Mouse (Mus musculus) intestine, postnatal 0 days (tissue): ENCODE measurements at regions not wholly inside any gene's neighbourhood (a gene's known extent, or its start where the extent isn't known, plus 50 kb on each side); places are given as distances from the start of the nearest gene placed in this dataset.
A peak's percentile ranks its signal among the peaks of the same experiment; 100 is the strongest.

Source experiments
- ATAC-seq: fragments of 200-750 bp; cut with Nextera tagmentation; 2 replicates; pipeline ENCODE4 v1.8.0; 2017; ENCODE audit warnings: mild to moderate bottlenecking, moderate TSS enrichment, moderate library complexity
- H3K27ac ChIP-seq: fragments of 300-500 bp; sonication (generic); 2 replicates; pipeline ENCODE4 v1.5.1; 2014; ENCODE audit warnings: mild to moderate bottlenecking, low read depth, low read length, moderate library complexity
- H3K27me3 ChIP-seq: fragments of 300-500 bp; sonication (generic); replicated peaks from 2 replicates; pipeline ENCODE4 v1.6.1; 2014; ENCODE audit warnings: low read length, mixed read lengths; ENCODE audit not compliant: control insufficient read depth, insufficient read depth
- H3K36me3 ChIP-seq: fragments of 300-500 bp; sonication (generic); 2 replicates; pipeline ENCODE4 v1.6.1; 2014; ENCODE audit warnings: mild to moderate bottlenecking, moderate library complexity; ENCODE audit not compliant: control insufficient read depth, insufficient read depth
- H3K4me1 ChIP-seq: fragments of 300-500 bp; sonication (generic); replicated peaks from 2 replicates; pipeline ENCODE4 v1.6.1; 2014; ENCODE audit warnings: antibody characterized with exemption, low read length, mixed read lengths; ENCODE audit not compliant: control insufficient read depth, insufficient read depth
- H3K4me2 ChIP-seq: fragments of 300-500 bp; sonication (generic); replicated peaks from 2 replicates; pipeline ENCODE4 v1.6.1; 2014; ENCODE audit warnings: low read depth, mild to moderate bottlenecking, moderate library complexity
- H3K4me3 ChIP-seq: fragments of 300-500 bp; sonication (generic); 2 replicates; pipeline ENCODE4 v1.5.1; 2014; ENCODE audit warnings: low read depth, low read length
- H3K9ac ChIP-seq: fragments of 300-500 bp; sonication (generic); 2 replicates; pipeline ENCODE4 v1.6.1; 2014; ENCODE audit warnings: mild to moderate bottlenecking, low read depth, low read length
- H3K9me3 ChIP-seq: fragments of 300-500 bp; sonication (generic); 2 replicates; pipeline ENCODE4 v1.6.1; 2016; ENCODE audit warnings: mixed run types; ENCODE audit not compliant: control insufficient read depth
- CTCF ChIP-seq: sonication (generic); IDR thresholded peaks from 2 replicates; pipeline ENCODE4 v1.5.1; 2016; ENCODE audit warnings: low read depth, mild to moderate bottlenecking, control low read depth, antibody characterized with exemption, moderate library complexity
- WGBS: fragments of 180-500 bp; shearing (Covaris S2); extraction: QIAGEN DNeasy Blood & Tissue Kit; methylation state at CpG from one replicate; pipeline ENCODE4 v1.1.7; 2014; 5-methylcytosine and 5-hydroxymethylcytosine counted together

DNA sequence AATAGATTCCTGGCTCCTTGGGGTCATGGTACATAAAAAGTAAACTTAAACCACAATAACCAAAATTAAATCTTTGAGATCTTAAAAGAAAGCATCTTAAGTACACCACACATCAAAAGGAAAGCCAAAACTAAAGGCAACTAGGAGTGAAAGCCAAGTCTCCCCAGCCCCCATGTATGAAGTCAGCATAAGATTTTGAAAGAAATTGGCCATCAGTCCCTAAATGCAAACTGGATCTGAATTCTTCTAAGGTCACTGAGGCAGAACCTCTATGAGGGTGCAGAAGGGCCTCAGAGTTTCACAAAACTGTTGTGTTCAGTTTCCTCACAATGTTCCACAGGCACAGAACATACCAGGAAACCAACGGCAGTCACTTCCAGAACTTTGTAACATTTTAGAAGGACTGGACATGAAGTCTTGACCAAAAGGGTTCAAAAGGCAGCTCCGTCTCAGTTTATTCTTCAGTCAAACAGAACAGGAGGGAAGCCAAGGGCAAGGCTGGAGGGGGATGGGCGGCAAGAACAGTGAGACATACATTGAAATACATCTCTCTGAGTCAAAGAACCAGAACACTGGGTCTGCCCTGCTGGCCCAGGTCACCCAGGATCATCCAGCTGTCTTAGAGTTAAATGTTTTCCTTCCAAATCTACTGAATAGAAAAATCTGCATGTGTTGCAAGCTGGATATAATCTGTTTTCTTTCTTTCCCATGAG lies 92.9 kb downstream of the Adamts15 start:
- Histone ChIP-seq H3K4me2 (no peak overlapping the region), H3K4me1 (no peaks in the 10 kb centered on the region), H3K9me3 (no peaks in the 10 kb centered on the region), H3K27me3 (no peaks in the 10 kb centered on the region), H3K27ac (no peak overlapping the region), H3K36me3 (no peaks in the 10 kb centered on the region), H3K4me3 (no peak overlapping the region), H3K9ac (no peak overlapping the region)
- no peak for ATAC-seq
- 72% methylated on average over 3 of the region's 3 CpGs for WGBS
- no peak for TF ChIP-seq CTCF

DNA sequence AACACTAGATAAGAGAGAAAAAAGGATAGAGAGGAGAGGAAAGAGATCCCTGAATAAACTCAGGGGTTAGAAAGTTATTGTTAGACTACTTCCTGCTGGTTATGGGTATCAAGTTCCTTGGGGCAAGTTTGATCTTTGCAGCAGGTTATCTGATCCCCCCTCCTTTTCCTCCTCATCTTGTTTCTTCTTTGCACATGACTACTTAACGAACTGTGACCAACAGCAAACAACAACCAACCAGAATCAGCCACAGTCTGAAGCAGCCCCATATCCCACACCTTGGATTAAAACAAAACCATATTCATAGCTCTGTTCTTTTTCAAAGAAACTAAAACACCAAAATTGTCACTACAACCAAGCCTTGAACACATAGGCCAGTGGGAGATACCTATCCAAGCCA lies 94.5 kb downstream of the Adamts15 start:
- Histone ChIP-seq H3K9ac (no peak overlapping the region), H3K36me3 (no peaks in the 10 kb centered on the region), H3K4me3 (no peak overlapping the region), H3K4me1 (no peaks in the 10 kb centered on the region), H3K27ac (no peak overlapping the region), H3K9me3 (no peaks in the 10 kb centered on the region), H3K27me3 (no peaks in the 10 kb centered on the region), H3K4me2 (no peak overlapping the region)
- no peak for TF ChIP-seq CTCF
- ATAC-seq: no peak
- WGBS: 65% methylated on average over 1 of the region's 1 CpGs

DNA sequence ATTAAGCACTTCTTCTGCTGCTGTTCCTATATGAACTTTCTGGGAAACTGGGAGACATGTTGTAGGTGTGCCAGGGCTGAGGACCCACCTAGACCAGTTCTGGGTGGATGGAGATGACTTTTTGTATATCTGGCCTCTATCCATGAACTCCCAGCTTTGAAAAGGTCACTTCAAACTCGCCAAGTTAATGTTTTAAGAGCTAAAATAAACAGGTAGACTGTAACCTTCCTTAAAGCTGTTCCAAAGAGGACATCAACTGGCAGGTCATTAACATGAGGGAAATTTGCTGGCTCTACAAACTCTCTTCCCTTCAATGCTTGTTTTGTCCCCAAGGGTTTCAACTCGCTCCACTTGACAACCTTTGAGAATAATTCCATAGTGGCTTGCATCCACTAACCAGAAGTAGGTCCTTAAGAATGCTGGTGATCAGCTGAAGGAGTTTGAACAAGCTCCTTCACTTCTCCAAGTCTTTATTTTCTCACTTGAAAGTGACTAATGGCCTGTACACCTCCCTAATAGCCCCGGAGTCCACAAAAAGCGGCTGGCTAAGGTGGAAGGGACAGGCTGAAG lies 98.1 kb downstream of the Adamts15 start:
- Histone ChIP-seq H3K27ac (no peak overlapping the region), H3K4me1 (no peaks in the 10 kb centered on the region), H3K36me3 (no peaks in the 10 kb centered on the region), H3K4me3 (no peak overlapping the region), H3K9me3 (no peaks in the 10 kb centered on the region), H3K9ac (no peak overlapping the region), H3K4me2 (no peak overlapping the region), H3K27me3 (no peaks in the 10 kb centered on the region)
- no peak for TF ChIP-seq CTCF
- ATAC-seq: no peak
- whole genome bisulfite sequencing: 63% methylated on average over 4 of the region's 4 CpGs

DNA sequence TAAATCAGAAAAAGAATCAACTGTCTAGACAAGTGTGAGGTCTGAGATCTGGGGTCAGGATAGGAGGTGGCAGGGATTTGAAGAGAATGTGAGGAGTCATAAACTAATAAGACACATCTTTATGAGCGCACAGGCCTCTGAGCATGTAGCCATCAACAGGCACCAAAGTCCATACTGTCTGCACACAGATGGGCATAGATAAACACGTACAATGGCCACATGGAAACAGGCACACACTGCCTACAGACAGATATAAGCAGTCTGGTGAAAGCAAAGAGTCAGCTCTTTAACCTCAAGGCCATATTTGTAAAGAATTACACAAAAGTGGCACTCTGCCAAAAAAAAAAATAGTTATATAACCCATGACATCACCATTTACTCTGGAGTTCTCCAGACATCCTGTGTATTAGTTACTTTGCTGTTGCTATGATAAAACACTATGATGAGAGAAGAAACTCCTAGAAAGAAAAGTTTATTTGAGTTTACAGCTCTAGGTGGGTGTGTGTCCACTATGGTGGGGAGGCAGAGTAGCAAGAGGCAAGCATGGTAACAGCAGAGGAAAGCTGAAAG lies 101.4 kb downstream of the Adamts15 start:
- no peak overlapping the region for H3K4me2 ChIP-seq
- 24% methylated on average over 2 of the region's 2 CpGs for WGBS
- H3K9ac ChIP-seq: no peak overlapping the region
- H3K27me3 ChIP-seq: no peaks in the 10 kb centered on the region
- H3K36me3 ChIP-seq: no peaks in the 10 kb centered on the region
- no peaks in the 10 kb centered on the region for H3K4me1 ChIP-seq
- no peaks in the 10 kb centered on the region for H3K9me3 ChIP-seq
- TF ChIP-seq CTCF: no peak
- H3K4me3 ChIP-seq: no peak overlapping the region
- H3K27ac ChIP-seq: no peak overlapping the region; the same call in 1 of the 2 replicates
- ATAC-seq: peak; percentile 100

DNA sequence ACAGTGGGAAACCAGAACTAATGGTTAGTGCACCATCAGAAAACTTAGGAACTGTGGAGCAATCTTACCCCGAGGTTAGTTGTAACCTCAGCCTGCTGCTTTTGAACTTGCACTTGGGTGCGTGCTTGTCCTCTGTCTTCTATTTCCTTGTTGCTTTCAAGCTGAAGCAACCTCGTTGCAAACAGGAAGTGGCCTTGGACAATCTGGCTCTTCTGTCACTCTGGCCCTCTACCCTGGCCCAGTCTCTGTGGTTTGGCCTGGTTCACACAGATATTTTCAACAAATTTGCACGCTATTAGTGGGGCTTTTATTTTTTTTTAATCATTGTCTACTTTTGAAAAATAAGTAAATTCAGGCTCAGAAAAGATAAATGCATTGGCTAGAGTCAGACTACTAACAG lies 109.0 kb downstream of the Adamts15 start:
- H3K27ac ChIP-seq: no peak overlapping the region; the same call in 1 of the 2 replicates
- peak; percentile 70 for ATAC-seq
- H3K4me2 ChIP-seq: no peak overlapping the region
- H3K36me3 ChIP-seq: no peaks in the 10 kb centered on the region
- no peak overlapping the region for H3K4me3 ChIP-seq
- H3K9me3 ChIP-seq: no peaks in the 10 kb centered on the region
- no peak overlapping the region for H3K9ac ChIP-seq
- H3K27me3 ChIP-seq: no peaks in the 10 kb centered on the region
- 51% methylated on average over 4 of the region's 4 CpGs for WGBS
- no peaks in the 10 kb centered on the region for H3K4me1 ChIP-seq
- TF ChIP-seq CTCF: no peak

DNA sequence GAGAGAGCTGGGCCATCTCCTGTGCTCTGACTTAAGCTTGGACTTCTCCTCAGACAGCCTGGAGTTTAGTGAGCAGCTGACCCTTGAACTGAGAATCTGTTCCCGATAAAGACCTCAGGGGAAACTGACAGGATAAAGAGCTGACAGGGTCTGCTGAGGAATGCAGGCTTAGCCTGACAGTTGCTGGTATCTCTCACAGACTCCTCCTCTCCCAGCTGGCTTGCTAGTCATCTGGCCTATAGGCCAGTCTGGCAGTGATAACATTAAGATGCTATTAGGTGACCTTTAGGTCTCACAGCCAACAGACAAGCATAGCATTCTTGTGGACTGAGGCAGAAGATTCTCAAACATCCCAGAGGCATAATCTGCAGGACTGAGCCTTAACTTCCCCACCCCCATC lies 111.4 kb downstream of the Adamts15 start:
- Histone ChIP-seq H3K4me3 (no peak overlapping the region), H3K9me3 (no peaks in the 10 kb centered on the region), H3K27ac (no peak overlapping the region), H3K36me3 (no peaks in the 10 kb centered on the region), H3K27me3 (no peaks in the 10 kb centered on the region), H3K9ac (no peak overlapping the region), H3K4me2 (no peak overlapping the region), H3K4me1 (no peaks in the 10 kb centered on the region)
- WGBS: 11% methylated on average over 1 of the region's 1 CpGs
- no peak for TF ChIP-seq CTCF
- peak; percentile 22; the same call in 1 of the 2 replicates for ATAC-seq
